Comparison of ENCODE assay signal across 7 mouse cellular contexts in genomic region chr14:62760321-62761035, GRCm38 (mm10). TPM values are rescaled to one million over a fixed set of nuclear protein-coding genes. Genes with fewer than 3 reads are reported as not detected.
DNase-seq lines count a peak whose midpoint lies in the region; ATAC-seq and TF ChIP-seq lines count a peak whose summit lies in the region.

No protein-coding gene starts in this region.

- H3K4me1 ChIP-seq in intestine, embryonic 14.5 days (replicated peaks; ENCODE audit: control insufficient read depth, insufficient read depth, low read length), result no peaks in the 10 kb centered on the region; the same call in none of the 2 replicates
- no peaks in the 10 kb centered on the region; the same call in 1 of the 2 replicates for H3K4me1 ChIP-seq in spleen, adult 2 months (ENCODE audit: control insufficient read depth, insufficient read depth, insufficient read length)

- TF ChIP-seq POLR2A in spleen, adult 2 months (IDR thresholded peaks at IDR 0.05; ENCODE audit: low read depth, low read length), result no peak

- peak; percentile 84 to 94 for DNase-seq in adrenal gland, adult (ENCODE audit: inconsistent age in 2 of 2, low spot score in 1 of 2)
- DNase-seq in embryo, embryonic 11.5 days (ENCODE audit: low read depth, low spot score), result peak; percentile 17
- DNase-seq in gastrocnemius, postnatal 25 days, result peak; percentile 67
- DNase-seq in intestine, embryonic 14.5 days (ENCODE audit: low spot score), result peak; percentile 86
- DNase-seq in left cerebral cortex, postnatal 14 days (ENCODE audit: low spot score in 2 of 2), result peak; percentile 41 to 45
- peak; percentile 38 for DNase-seq in mesoderm, embryonic 11.5 days (ENCODE audit: low read depth, low spot score)
- DNase-seq in spleen, adult 2 months (ENCODE audit: low read depth in 1 of 2, low spot score in 2 of 2), result peak; percentile 8 to 49

- H3K36me3 ChIP-seq in intestine, embryonic 14.5 days (ENCODE audit: control insufficient read depth, insufficient read depth, low read length), result peaks cover 16% of the 10 kb centered on the region
- H3K36me3 ChIP-seq in spleen, adult 2 months (ENCODE audit: control insufficient read depth, insufficient read depth, low read length), result no peaks in the 10 kb centered on the region; the same call in 1 of the 2 replicates

- peak overlapping the region; percentile 99 for H3K27ac ChIP-seq in intestine, embryonic 14.5 days (ENCODE audit: low read depth)
- peak overlapping the region; percentile 91 for H3K27ac ChIP-seq in spleen, adult 2 months (ENCODE audit: insufficient read depth, low read length)

- ATAC-seq in intestine, embryonic 14.5 days (replicated peaks; ENCODE audit: low FRiP score, low TSS enrichment, low read depth), result peak; percentile 46

- peak overlapping the region; percentile 99 for H3K4me3 ChIP-seq in intestine, embryonic 14.5 days (ENCODE audit: low read depth, low read length)
- H3K4me3 ChIP-seq in spleen, adult 2 months (ENCODE audit: extremely low read depth, insufficient read depth, insufficient read length), result peak overlapping the region; percentile 78

- intact Hi-C loops in left cerebral cortex, postnatal 14 days (cut with DNase I), result loop anchor here (2.0 to 5.0 kb wide), 3 partner anchors 76 to 177 kb away; partner anchors contain the start of gene Wdfy2

- TF ChIP-seq CTCF in spleen, adult 2 months (IDR thresholded peaks at IDR 0.05; ENCODE audit: extremely low read depth, insufficient read depth, insufficient read length, insufficient replicate concordance), result no peak

- H3K9me3 ChIP-seq in intestine, embryonic 14.5 days (ENCODE audit: control insufficient read depth, low read length), result no peaks in the 10 kb centered on the region

- peak overlapping the region; percentile 97 for H3K9ac ChIP-seq in intestine, embryonic 14.5 days (ENCODE audit: low read length)

- peak overlapping the region; percentile 64 for H3K4me2 ChIP-seq in intestine, embryonic 14.5 days (ENCODE audit: low read length)

- no peaks in the 10 kb centered on the region for H3K27me3 ChIP-seq in intestine, embryonic 14.5 days (replicated peaks; ENCODE audit: control insufficient read depth, insufficient read depth, low read length)
- H3K27me3 ChIP-seq in spleen, adult 2 months (ENCODE audit: control insufficient read depth, insufficient read depth, low read length), result no peaks in the 10 kb centered on the region

- under 1% methylated on average over 61 of the region's 68 CpGs for WGBS in intestine, embryonic 14.5 days
- WGBS in spleen, adult 2 months, result under 1% methylated on average over 60 of the region's 68 CpGs

RNA-seq across cellular contexts. Expression of gene Ints6, which starts 0.5 kb away (rescaled TPM):
- total RNA-seq in gastrocnemius, postnatal 25 days (2021), result 10 to 100 TPM; 10.8 to 11.9 TPM
- 31.8 and 34.4 TPM in 2 replicates for polyA plus RNA-seq in intestine, embryonic 14.5 days (2014; fragmentation: Nextera tagmentation; extraction: Ambion mirVana)
- 10 to 100 TPM; 32.6 to 43.4 TPM for total RNA-seq in left cerebral cortex, postnatal 14 days (2021)
- 4.8 and 8.1 TPM in 2 replicates for polyA plus RNA-seq in spleen, adult 2 months (2012; rRNA removed)

Comparison
In these comparisons a context has a peak if more than half of its experiments do, and no peak if none do; other contexts are left out.
1. Peak in every context shown above with its lines: DNase-seq, ATAC-seq, H3K4me3 ChIP-seq and H3K27ac ChIP-seq.
2. DNase-seq: peak in every context shown above with its lines; median percentile 89 in adrenal gland, adult; 86 in intestine, embryonic 14.5 days; 67 in gastrocnemius, postnatal 25 days; 43 in left cerebral cortex, postnatal 14 days; 38 in mesoderm, embryonic 11.5 days; 28 in spleen, adult 2 months; 17 in embryo, embryonic 11.5 days.